Mouse (Mus musculus): Measurements from ENCODE around the gene Emd.
A peak's percentile ranks its signal among the peaks of the same experiment; 100 is the strongest.

Emd gene

DNA sequence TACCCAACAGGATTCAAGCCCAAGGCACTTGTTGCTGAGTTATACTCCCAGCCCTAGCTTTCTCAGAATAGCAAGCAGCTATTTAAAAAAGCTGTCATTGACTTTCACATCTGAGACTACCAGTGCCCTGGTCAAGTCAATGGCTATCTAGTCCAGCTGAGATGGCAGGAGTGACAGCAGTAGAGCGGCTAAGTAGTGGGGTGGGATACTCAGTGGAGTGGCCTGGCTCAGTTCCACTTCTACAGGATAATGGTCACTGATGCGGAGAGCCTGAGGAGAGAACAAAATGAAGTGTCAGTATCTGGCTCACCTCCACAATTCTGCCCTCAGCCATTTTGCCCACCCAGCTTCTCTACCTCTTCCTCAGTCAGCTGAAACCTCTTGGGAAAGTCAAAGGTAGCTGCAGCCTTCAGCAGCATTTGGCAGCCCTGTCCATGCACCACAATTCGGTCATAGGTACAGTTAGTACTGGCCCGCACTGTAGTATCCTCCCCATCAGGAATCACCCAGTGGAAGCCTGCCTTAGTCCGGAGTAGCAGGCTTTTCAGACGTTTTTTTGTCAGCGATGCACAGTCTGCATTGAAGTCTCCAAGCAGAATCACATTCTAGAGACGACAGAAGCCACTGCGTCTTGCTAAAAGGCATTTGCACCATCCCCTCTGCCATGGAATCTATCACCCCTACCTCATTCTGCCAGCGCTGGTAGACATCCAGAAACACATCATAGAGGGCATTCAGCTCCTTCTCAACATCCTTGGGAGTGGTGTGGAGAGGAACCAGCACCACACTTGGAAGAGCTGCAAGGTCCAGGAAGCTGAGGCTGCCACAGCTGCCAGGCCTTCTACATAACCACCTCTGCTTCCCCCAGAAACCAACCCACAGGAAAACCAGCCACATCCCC lies 19.2 kb downstream of the Emd start:
- peak; percentile 31 for DNase-seq (ENCODE audit: low read depth, low spot score)

GRCm38 (mm10) chrX:74277916-74278315 lies 23.4 kb downstream of the Emd start:
- DNase-seq (ENCODE audit: low read depth, low spot score) = peak; percentile 13

DNA sequence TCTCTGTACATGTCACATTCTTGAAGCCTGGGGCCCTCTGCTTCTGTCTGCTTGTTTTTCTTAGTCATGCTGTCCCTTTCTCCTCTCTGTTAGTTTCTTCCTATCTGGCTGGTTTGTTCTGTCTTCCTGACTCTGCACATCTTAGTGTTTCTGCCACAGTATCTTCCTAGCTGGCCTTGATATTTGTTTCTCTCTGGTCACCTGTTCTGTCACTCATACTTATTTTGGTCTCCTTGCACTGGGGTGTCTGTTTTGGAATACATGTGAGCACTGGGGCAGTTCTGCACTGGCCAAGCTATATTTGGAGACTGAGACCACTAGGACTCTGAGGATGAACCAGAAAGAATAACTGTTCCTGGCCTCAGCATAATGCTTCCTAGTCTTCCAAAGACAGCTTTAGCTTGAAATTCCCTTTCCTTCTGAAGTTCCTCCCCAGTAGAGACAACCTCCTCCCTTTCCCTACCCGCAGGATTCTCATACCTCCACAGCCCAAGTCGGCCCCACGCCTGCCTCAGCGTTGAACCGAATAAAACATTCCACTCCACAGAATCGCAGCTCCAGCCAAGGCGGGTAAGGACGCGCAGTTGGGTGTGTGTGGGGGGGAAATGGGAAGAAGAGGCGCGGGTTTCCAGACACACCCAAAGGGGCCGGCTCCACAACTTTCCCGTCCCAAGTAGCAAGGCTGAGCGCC lies 26.7 kb downstream of the Emd start:
- no peak for DNase-seq (ENCODE audit: low read depth, low spot score)

GRCm38 (mm10) chrX:74281732-74282394 lies 27.4 kb downstream of the Emd start, which contains the start of the genes Taz and Dnase1l1:
Taz (plus strand) TSS chrX:74281912.
Dnase1l1 (minus strand) TSS chrX:74282337.
- peak; percentile 74 for DNase-seq (ENCODE audit: low read depth, low spot score)

DNA sequence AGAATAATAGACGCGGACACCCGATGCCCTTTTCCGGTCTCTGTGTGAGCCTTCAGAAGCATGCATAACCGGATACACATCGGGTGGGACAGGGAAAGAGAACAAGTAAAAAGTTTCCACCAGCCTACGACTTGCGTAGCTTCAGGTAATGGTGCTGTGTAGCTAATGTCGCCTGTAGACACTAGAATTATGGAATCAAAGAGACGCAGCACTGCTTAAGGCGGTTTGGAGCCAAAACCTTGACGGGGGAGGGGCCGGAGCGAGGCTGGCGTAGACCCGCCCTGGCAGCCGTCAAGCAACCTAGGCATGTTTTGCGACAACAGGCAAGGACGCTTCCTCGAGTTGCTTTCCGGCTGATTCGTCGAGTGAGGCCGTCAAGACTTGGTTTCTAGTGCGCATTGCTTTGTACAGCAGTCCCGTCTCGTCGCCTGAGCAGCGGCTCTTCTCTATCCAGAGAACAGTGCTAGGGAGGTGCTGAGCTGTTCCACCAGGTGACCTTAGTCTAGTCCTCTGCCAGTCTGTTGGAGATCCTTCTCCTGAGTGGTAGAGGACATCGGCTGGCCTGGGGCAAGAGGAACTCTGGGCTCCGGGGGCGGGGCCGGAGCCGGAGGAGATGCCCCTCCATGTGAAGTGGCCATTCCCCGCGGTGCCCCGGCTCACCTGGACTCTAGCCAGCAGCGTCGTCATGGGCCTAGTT lies 28.1 kb downstream of the Emd start:
- peak; percentile 89 for DNase-seq (ENCODE audit: low read depth, low spot score)

DNA sequence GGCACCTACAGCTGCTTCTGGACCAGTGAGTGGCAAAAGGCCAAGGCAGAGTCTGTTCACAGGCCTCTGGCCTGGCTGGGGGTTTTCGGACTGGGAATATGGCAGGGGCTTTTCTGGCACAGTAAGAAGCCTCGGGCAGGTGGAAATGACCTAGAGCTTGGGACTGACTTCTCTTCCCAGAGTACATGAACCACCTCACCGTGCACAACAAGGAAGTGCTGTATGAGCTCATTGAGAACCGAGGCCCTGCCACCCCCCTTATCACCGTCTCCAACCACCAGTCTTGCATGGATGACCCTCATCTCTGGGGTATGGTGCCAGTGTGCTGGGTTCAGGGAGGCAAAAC lies 28.6 kb downstream of the Emd start:
- DNase-seq (ENCODE audit: low read depth, low spot score) = no peak

GRCm38 (mm10) chrX:74293431-74293830 lies 38.9 kb downstream of the Emd start:
- no peak for DNase-seq (ENCODE audit: low read depth, low spot score)

GRCm38 (mm10) chrX:74296538-74297448 lies 42.3 kb downstream of the Emd start, which contains the start of gene Atp6ap1:
Atp6ap1 (plus strand) TSS chrX:74297097.
- peak; percentile 92 for DNase-seq (ENCODE audit: low read depth, low spot score)

- no peak for DNase-seq (ENCODE audit: low read depth, low spot score)
Measured at GRCm38 (mm10) chrX:74298348-74298747, 43.9 kb downstream of the Emd start.

GRCm38 (mm10) chrX:74299721-74300120 lies 45.2 kb downstream of the Emd start:
- DNase-seq (ENCODE audit: low read depth, low spot score) = no peak

DNA sequence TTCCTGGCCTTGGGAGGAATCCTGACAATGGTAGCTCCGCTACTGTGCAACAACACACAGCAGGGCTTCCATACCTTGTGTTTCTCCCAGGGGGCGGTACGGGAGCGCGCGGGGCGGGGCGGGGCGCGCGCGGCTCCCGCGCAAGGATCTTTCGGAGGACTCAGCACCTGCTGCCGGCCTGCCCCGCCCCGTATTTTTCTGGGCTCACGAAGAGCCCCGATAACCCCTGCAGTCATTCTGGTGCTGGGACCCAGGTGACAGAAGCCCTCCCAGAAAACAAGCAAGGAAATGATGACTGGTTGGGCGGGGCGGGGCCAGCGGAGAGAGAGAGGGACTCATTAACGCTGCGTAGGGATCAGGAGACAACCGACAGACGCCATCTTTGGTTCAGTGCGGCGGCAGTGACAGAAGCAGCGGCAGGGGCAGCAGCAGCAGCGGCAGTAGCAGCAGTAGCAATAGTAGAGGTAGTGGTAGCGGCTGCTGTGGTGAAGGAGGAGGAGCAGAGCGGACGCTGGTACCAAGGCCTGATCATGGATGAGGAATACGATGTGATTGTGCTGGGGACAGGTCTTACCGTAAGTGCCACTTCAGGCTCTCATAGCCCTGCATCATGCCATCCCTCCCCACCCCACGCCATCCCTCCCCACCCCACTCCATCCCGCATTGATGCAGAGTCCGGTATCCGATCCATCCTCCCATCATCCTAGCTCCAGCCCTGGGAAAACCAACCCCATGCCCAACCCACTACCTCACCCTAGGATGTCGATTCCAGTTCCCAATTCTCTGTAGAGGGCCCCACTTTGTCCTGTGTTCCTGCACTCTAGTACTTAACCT lies 50.6 kb downstream of the Emd start, which contains the start of gene Gdi1:
Gene Gdi1, plus strand, starts transcription at position 132 of the 834 bp plus-strand sequence.
- peak; percentile 89 for DNase-seq (ENCODE audit: low read depth, low spot score)

Data from A20 (cell line).